Mouse (Mus musculus): ENCODE data around the gene Atp6v0c.

- TF ChIP-seq CTCF (IDR thresholded peaks at IDR 0.05) (peak; percentile 62), EP300 (IDR thresholded peaks at IDR 0.05) (0 out of 2 replicates have a peak, but pooled peaks have one; percentile 4)
Observed at GRCm38 (mm10) chr17:24169317-24170065, at the start of gene Atp6v0c.
